ENCODE assay signal across 8 mouse cellular contexts in genomic region chr5:33203691-33204242, GRCm38 (mm10). TPM values are rescaled to one million over a fixed set of nuclear protein-coding genes. Genes with fewer than 3 reads are reported as not detected.
DNase-seq lines count a peak whose midpoint lies in the region; ATAC-seq and TF ChIP-seq lines count a peak whose summit lies in the region.

No protein-coding gene starts in this region.

- H3ac ChIP-seq in C2C12 (ENCODE audit: control insufficient read depth, insufficient read length, low read depth), result no peak overlapping the region

- TF ChIP-seq POLR2A in bone marrow, adult 2 months (IDR thresholded peaks at IDR 0.05; ENCODE audit: borderline replicate concordance, control insufficient read depth, low read depth, low read length), result no peak

- no peaks in the 10 kb centered on the region for H3K4me1 ChIP-seq in bone marrow, adult 2 months (ENCODE audit: control insufficient read depth, insufficient read depth, low read length)
- no peaks in the 10 kb centered on the region for H3K4me1 ChIP-seq in embryonic facial prominence, embryonic 14.5 days (ENCODE audit: control insufficient read depth, insufficient read depth, low read length)
- no peaks in the 10 kb centered on the region for H3K4me1 ChIP-seq in limb, embryonic 15.5 days

- H3K27me3 ChIP-seq in C2C12 (ENCODE audit: control insufficient read depth, insufficient read depth, insufficient read length), result peaks cover 7% of the 10 kb centered on the region
- H3K27me3 ChIP-seq in embryonic facial prominence, embryonic 14.5 days (replicated peaks; ENCODE audit: control insufficient read depth, insufficient read depth, low read length), result no peaks in the 10 kb centered on the region
- H3K27me3 ChIP-seq in limb, embryonic 15.5 days, result no peaks in the 10 kb centered on the region

- 0 out of 2 replicates have a peak overlapping the region, but pooled peaks have one; percentile 14 for H3K9ac ChIP-seq in embryonic facial prominence, embryonic 14.5 days (ENCODE audit: low read depth, low read length)
- H3K9ac ChIP-seq in limb, embryonic 15.5 days, result no peak overlapping the region

- DNase-seq in embryonic facial prominence, embryonic 14.5 days (ENCODE audit: low spot score), result peak; percentile 90
- DNase-seq in heart, adult 8-10 months (ENCODE audit: low spot score), result peak; percentile 84
- peak; percentile 83 for DNase-seq in kidney, adult 9 months
- peak; percentile 17 to 60 for DNase-seq in monocyte, adult 2 months (ENCODE audit: low read depth in 1 of 2, low spot score in 2 of 2)
- DNase-seq in spleen, postnatal 14 days (ENCODE audit: low spot score in 2 of 2), result peak; percentile 56 to 63

- TF ChIP-seq CTCF in C2C12 (IDR thresholded peaks at IDR 0.05; ENCODE audit: control insufficient read depth, insufficient read depth, insufficient read length), result peak; percentile 74
- peak; percentile 98 for TF ChIP-seq CTCF in bone marrow, adult 2 months (IDR thresholded peaks at IDR 0.05; ENCODE audit: control insufficient read depth, insufficient read depth, low read length)

- no peaks in the 10 kb centered on the region for H3K79me3 ChIP-seq in C2C12 (ENCODE audit: low read depth)

- H3K4me2 ChIP-seq in embryonic facial prominence, embryonic 14.5 days (ENCODE audit: low read depth, low read length), result peak overlapping the region; percentile 46
- H3K4me2 ChIP-seq in limb, embryonic 15.5 days, result peak overlapping the region; percentile 37

- H3K79me2 ChIP-seq in C2C12 (ENCODE audit: control insufficient read depth, insufficient read depth), result no peaks in the 10 kb centered on the region

- no peaks in the 10 kb centered on the region for H3K36me3 ChIP-seq in C2C12 (ENCODE audit: control insufficient read depth, insufficient read depth)
- no peaks in the 10 kb centered on the region for H3K36me3 ChIP-seq in embryonic facial prominence, embryonic 14.5 days (ENCODE audit: control insufficient read depth, insufficient read depth, low read length)
- H3K36me3 ChIP-seq in limb, embryonic 15.5 days, result no peaks in the 10 kb centered on the region

- peak; percentile 89 for ATAC-seq in embryonic facial prominence, embryonic 14.5 days (ENCODE audit: low read depth)
- 0 out of 2 replicates have a peak, but pooled peaks have one; percentile 67 for ATAC-seq in limb, embryonic 15.5 days (ENCODE audit: insufficient number of reproducible peaks, low FRiP score, low TSS enrichment, low read depth)

- 7% methylated on average over 9 of the region's 9 CpGs for WGBS in bone marrow, adult 2 months
- WGBS in embryonic facial prominence, embryonic 14.5 days, result 8% methylated on average over 9 of the region's 9 CpGs
- 11% methylated on average over 9 of the region's 9 CpGs for WGBS in limb, embryonic 15.5 days

- H3K9me3 ChIP-seq in embryonic facial prominence, embryonic 14.5 days (ENCODE audit: control insufficient read depth, low read length), result no peaks in the 10 kb centered on the region
- no peaks in the 10 kb centered on the region for H3K9me3 ChIP-seq in limb, embryonic 15.5 days

- no peak overlapping the region for H3K4me3 ChIP-seq in C2C12 (ENCODE audit: insufficient read depth, poor library complexity, severe bottlenecking)
- no peak overlapping the region for H3K4me3 ChIP-seq in bone marrow, adult 2 months (replicated peaks; ENCODE audit: control insufficient read depth, low read depth, low read length)
- peak overlapping the region; percentile 13; the same call in 1 of the 2 replicates for H3K4me3 ChIP-seq in embryonic facial prominence, embryonic 14.5 days (ENCODE audit: low read depth, low read length)
- peak overlapping the region; percentile 12; the same call in 1 of the 2 replicates for H3K4me3 ChIP-seq in limb, embryonic 15.5 days

- no peak overlapping the region for H3K27ac ChIP-seq in bone marrow, adult 2 months (ENCODE audit: control insufficient read depth, insufficient read depth, low read depth, low read length, poor library complexity)
- no peak overlapping the region for H3K27ac ChIP-seq in embryonic facial prominence, embryonic 14.5 days (replicated peaks; ENCODE audit: low read depth, low read length)
- H3K27ac ChIP-seq in limb, embryonic 15.5 days, result no peak overlapping the region

TF ChIP-seq in C2C12, 6 proteins besides CTCF, POLR2A, EP300 and RAD21:
- TF ChIP-seq USF1 (IDR thresholded peaks at IDR 0.05; ENCODE audit: low read depth), result no peak
- no peak for TF ChIP-seq MYOD1 (IDR thresholded peaks at IDR 0.05; ENCODE audit: control insufficient read depth, insufficient read length, low read depth)
- TF ChIP-seq MAX (IDR thresholded peaks at IDR 0.05), result no peak
- TF ChIP-seq FOSL1 (IDR thresholded peaks at IDR 0.05; ENCODE audit: insufficient read depth, low read length, poor library complexity, severe bottlenecking), result no peak
- no peak for TF ChIP-seq MYOG (IDR thresholded peaks at IDR 0.05; ENCODE audit: control insufficient read depth, extremely low read depth, insufficient read length)

RNA-seq across cellular contexts. Expression of gene Spon2, which starts 14.5 kb away (rescaled TPM):
- 1.4 TPM for polyA plus RNA-seq in C2C12 (2012; fragmentation: generic; extraction: Trizol)
- polyA plus RNA-seq in bone marrow, adult 2 months (2011; ENCODE audit: insufficient read depth, insufficient read length, low replicate concordance, missing spikeins), result 3.1 and 6.6 TPM in 2 replicates
- 21.7 and 27.1 TPM in 2 replicates for polyA plus RNA-seq in embryonic facial prominence, embryonic 14.5 days (2014; fragmentation: Nextera tagmentation; extraction: Ambion mirVana)
- 1 to 10 TPM; 1.0 to 3.4 (median 1.4) TPM for total RNA-seq in heart, adult 8-10 months (2022)
- 37.3 and 43.8 TPM in 2 replicates for polyA plus RNA-seq in limb, embryonic 15.5 days (2015; fragmentation: Nextera tagmentation; extraction: Ambion mirVana)

Comparison
In these comparisons a context has a peak if more than half of its experiments do, and no peak if none do; other contexts are left out.
1. H3K4me3 ChIP-seq: peak in embryonic facial prominence, embryonic 14.5 days (single experiment) and limb, embryonic 15.5 days (single experiment); none in C2C12 (single experiment) and bone marrow, adult 2 months (single experiment).
2. DNase-seq: peak in every context shown above with its lines; median percentile 90 in embryonic facial prominence, embryonic 14.5 days; 84 in heart, adult 8-10 months; 83 in kidney, adult 9 months; 60 in spleen, postnatal 14 days; 38 in monocyte, adult 2 months.